Mouse (Mus musculus): Measurements from ENCODE around the gene Gm4450. TPM values are rescaled to one million over a fixed set of nuclear protein-coding genes. Genes with fewer than 3 reads are reported as not detected.

The Gm4450 gene
- not detected for total RNA-seq (2023)

DNA sequence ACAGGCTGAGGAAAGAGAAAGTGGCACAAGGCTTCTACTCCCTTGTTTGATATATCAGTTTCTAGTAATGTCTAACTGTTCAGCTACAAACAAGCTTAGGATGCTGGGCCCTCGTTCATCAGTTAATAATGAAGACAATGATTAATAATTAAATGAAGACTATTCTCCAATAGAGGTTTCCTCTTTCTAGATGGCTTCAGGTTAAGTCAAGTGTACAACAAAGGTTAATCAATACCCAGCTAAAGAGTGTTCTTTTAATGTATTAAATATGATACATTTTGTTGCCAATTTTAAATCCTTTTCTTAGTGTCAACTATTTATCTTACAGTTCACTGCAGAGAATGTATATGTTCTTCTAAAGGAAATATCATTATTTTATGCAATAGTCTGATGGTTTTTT is at the start of gene Gm4450:
Gm4450 (minus strand) TSS at position 101 of the 400 bp plus-strand sequence.

Other genes with a start within 250 kb of the Gm4450 start
- gene Reg4, start 235.0 kb downstream of the Gm4450 start, total RNA-seq (2023) = not detected
- under 1 TPM; 0.26 to 0.35 TPM for gene Hmgcs2, start 176.7 kb downstream of the Gm4450 start, total RNA-seq (2023)
- gene Phgdh, start 117.1 kb downstream of the Gm4450 start, total RNA-seq (2023) = 10 to 100 TPM; 13.3 TPM
- under 1 TPM; 0.15 to 0.46 TPM for gene Zfp697, start 74.7 kb downstream of the Gm4450 start, total RNA-seq (2023)
- not detected for gene Hsd3b4, start 53.4 kb upstream of the Gm4450 start, total RNA-seq (2023)
- not detected for gene Gm10681, start 131.7 kb upstream of the Gm4450 start, total RNA-seq (2023)
- not detected for gene Hsd3b5, start 173.1 kb upstream of the Gm4450 start, total RNA-seq (2023)